Mouse (Mus musculus) megakaryocyte, embryonic 14.5 days (primary cell): ENCODE results near the gene Proca1. TPM values are rescaled to one million over a fixed set of nuclear protein-coding genes. Genes with fewer than 3 reads are reported as not detected.
A peak's percentile ranks its signal among the peaks of the same experiment; 100 is the strongest.

Source experiments
- H3K27me3 ChIP-seq: replicated peaks from 2 replicates; pipeline ENCODE3; 2012; ENCODE audit warnings: inconsistent platforms
- H3K36me3 ChIP-seq: replicated peaks from 2 replicates; pipeline ENCODE3; 2012; ENCODE audit warnings: low read length, inconsistent platforms, mixed read lengths
- H3K4me1 ChIP-seq: 2 replicates; pipeline ENCODE4 v1.6.1; 2012; ENCODE audit warnings: inconsistent platforms
- H3K4me3 ChIP-seq: replicated peaks from 2 replicates; pipeline ENCODE3; 2012; ENCODE audit warnings: moderate library complexity, mild to moderate bottlenecking, inconsistent platforms
- H3K9me3 ChIP-seq: 2 replicates; pipeline ENCODE4 v1.6.1; 2012; ENCODE audit warnings: inconsistent platforms
- FLI1 ChIP-seq: IDR thresholded peaks from 2 replicates; pipeline ENCODE4 v1.6.1; 2012; ENCODE audit warnings: low read length, inconsistent platforms, mixed read lengths
- GATA1 ChIP-seq: IDR thresholded peaks from 3 replicates; pipeline ENCODE4 v1.6.1; 2012; ENCODE audit warnings: mixed read lengths, low read length, inconsistent platforms, borderline replicate concordance
- polyA plus RNA-seq: library from polyadenylated mRNA; stranded (reverse); fragments of >175 nt; gene quantifications from 2 replicates; pipeline ENCODE4 v1.2.3, GENCODE M21; 2012; ENCODE audit warnings: low replicate concordance; ENCODE audit not compliant: insufficient read depth

Gene Proca1
- polyA plus RNA-seq, 1 experiment, result 0.22 TPM

DNA sequence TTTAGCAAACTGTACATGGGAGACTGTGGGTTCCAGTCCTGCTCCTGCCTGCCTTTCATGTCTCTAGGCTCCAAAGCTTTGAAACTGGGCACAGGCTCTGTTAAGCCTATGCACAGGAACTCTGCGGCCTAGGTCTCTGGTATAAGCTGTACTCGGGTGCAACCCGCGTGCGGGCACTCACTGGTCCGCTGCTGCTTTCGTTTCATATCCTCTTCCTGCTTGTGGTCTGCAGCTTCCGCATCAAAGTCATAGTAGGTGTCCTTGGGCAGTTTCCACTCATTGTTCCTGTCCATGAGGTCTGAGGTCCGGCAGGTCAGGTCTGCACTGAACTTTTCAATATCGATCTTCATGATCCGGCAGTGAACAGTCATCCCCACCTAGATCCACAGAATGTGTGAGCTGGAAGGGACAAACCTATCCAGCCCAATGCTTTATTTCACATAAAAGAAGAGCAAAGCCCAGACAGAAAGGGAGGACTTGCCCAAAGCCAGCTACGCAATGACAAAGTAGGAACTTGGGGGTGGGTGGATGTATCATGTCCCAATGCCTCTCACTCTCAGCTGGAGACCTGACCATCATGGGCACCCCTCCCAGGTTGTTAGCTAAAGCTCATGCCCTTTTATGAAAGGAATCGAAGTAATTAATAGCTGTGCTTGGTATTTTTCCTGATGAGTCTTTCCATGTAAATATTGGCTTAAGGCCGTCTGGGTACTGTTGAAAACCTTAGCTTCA lies 20.1 kb downstream of the Proca1 start:
- no peaks in the 10 kb centered on the region for H3K9me3 ChIP-seq
- no peak for TF ChIP-seq FLI1
- TF ChIP-seq GATA1, result no peak
- H3K27me3 ChIP-seq, result no peaks in the 10 kb centered on the region
- H3K36me3 ChIP-seq, result peaks cover 100% of the 10 kb centered on the region
- H3K4me3 ChIP-seq, result peak overlapping the region; percentile 11
- peaks cover 18% of the 10 kb centered on the region for H3K4me1 ChIP-seq

DNA sequence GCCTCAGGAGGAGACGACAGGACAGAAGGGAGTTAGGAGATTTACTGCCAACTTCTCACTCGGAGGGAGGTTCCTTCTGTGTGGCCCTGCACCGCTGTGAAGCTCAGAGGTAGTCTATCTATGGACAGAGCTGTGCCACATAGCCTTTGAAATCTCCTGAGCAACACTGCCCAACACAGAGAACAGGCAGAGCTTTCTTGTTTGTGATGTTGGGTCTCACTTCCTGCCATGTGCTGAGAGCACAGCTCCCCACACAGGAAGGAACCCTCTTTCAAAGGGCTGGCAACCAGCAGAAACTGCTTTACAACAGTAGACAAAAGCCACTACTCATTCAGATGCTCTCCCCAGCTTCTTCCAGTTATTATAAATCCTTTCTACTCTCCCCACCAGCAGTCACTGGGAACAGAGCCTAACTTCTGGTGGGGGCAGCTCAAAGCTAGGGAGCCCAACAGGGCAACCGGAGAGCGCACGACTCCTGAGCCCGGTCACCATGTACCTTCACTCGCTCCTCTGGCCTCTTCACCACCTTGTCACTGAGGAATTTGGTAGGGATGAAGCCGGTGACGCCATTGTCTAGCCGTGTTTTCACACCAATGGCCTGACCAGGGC lies 22.6 kb downstream of the Proca1 start:
- no peak for TF ChIP-seq GATA1
- TF ChIP-seq FLI1, result no peak
- no peaks in the 10 kb centered on the region for H3K9me3 ChIP-seq

GRCm38 (mm10) chr11:78223586-78223985 lies 30.4 kb downstream of the Proca1 start:
- H3K36me3 ChIP-seq, result peaks cover 99% of the 10 kb centered on the region
- no peaks in the 10 kb centered on the region for H3K27me3 ChIP-seq
- H3K4me3 ChIP-seq, result no peak overlapping the region
- no peak for TF ChIP-seq FLI1
- no peak for TF ChIP-seq GATA1
- H3K4me1 ChIP-seq, result no peaks in the 10 kb centered on the region
- no peaks in the 10 kb centered on the region for H3K9me3 ChIP-seq

More for the DNA sequence above, 22.6 kb downstream of the Proca1 start:
- H3K27me3 ChIP-seq, result no peaks in the 10 kb centered on the region
- no peak overlapping the region for H3K4me3 ChIP-seq
- peaks cover 16% of the 10 kb centered on the region for H3K4me1 ChIP-seq
- H3K36me3 ChIP-seq, result peaks cover 100% of the 10 kb centered on the region

DNA sequence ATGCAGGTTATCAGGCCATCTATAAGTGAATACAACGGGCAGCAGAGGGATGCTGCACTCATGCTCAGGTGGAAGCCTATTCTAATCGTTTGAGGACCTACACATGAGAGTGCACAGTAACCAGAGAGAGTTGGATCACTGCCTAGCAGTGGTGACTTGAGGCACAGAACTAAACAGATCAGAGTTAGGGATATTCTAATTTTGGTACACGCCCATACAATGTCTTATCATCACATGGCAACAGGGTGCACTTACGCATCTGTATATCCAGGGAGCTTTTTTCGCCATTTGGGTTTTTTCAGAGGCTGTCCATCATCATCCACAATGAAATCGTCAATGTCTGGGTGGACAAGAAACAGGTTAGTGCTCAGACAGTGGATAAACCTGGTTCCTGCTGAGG lies 38.3 kb downstream of the Proca1 start:
- TF ChIP-seq FLI1 (no peak), GATA1 (no peak)
- peaks cover 5% of the 10 kb centered on the region; the same call in 1 of the 2 replicates for H3K4me1 ChIP-seq
- no peaks in the 10 kb centered on the region for H3K9me3 ChIP-seq
- no peak overlapping the region for H3K4me3 ChIP-seq
- H3K36me3 ChIP-seq, result peaks cover 94% of the 10 kb centered on the region
- no peaks in the 10 kb centered on the region for H3K27me3 ChIP-seq

- Histone ChIP-seq H3K36me3 (peaks cover 54% of the 10 kb centered on the region), H3K9me3 (no peaks in the 10 kb centered on the region), H3K4me1 (peaks cover 47% of the 10 kb centered on the region), H3K27me3 (no peaks in the 10 kb centered on the region), H3K4me3 (no peak overlapping the region)
- TF ChIP-seq FLI1, result no peak
- no peak for TF ChIP-seq GATA1
Measured at GRCm38 (mm10) chr11:78240193-78240857, 47.1 kb downstream of the Proca1 start.

- TF ChIP-seq FLI1 (no peak), GATA1 (no peak)
- no peaks in the 10 kb centered on the region for H3K9me3 ChIP-seq
- peaks cover 70% of the 10 kb centered on the region for H3K4me1 ChIP-seq
- H3K36me3 ChIP-seq, result peaks cover 29% of the 10 kb centered on the region
- no peaks in the 10 kb centered on the region for H3K27me3 ChIP-seq
- peak overlapping the region; percentile 99 for H3K4me3 ChIP-seq
Measured at GRCm38 (mm10) chr11:78245261-78245626, 52.1 kb downstream of the Proca1 start.

- Histone ChIP-seq H3K36me3 (peaks cover 27% of the 10 kb centered on the region), H3K9me3 (no peaks in the 10 kb centered on the region), H3K27me3 (no peaks in the 10 kb centered on the region), H3K4me3 (peak within 1 kb of the TSS; percentile 99), H3K4me1 (peaks cover 68% of the 10 kb centered on the region)
- TF ChIP-seq FLI1, result 0 out of 2 replicates have a peak, but pooled peaks have one; percentile 54
- TF ChIP-seq GATA1, result no peak
Measured at GRCm38 (mm10) chr11:78245627-78246317, 52.6 kb downstream of the Proca1 start, which contains the start of the genes Sdf2 and Supt6. Gene Sdf2, plus strand, starts transcription at chr11:78245746. Gene Supt6, minus strand, starts transcription at chr11:78245987.

DNA sequence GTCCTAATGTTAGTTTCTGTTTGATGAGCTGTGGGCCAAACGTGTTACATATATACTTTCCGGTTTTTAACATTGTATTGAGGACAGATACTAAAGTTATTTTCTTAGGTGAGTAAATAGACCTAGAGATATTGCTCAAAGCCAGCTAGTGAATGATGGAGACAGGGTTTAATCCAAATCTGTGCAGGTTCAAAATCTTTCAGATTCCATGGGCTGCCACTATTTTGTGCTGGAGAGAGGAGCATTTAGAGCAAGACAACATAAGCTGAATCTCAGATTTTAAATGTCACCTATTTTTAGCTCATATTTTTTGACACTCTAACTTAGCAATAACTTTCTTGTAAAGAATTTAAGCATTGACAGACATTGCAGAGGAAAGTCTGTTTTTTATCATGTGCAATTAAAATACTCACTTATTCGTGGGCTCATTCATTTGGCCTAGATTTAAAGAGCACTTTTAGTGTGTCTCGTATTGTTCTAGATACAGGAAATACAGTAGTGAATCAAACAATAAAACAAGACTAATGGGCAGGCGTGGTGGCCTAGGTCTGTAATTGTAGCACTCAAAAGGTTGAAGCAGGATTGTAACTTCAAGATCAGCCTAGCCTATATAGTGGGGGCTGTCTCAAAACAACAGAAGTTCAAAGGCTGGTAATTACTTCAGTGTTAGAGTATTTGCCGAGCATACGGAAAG lies 53.3 kb downstream of the Proca1 start:
- H3K4me3 ChIP-seq, result peak overlapping the region; percentile 99
- no peaks in the 10 kb centered on the region for H3K9me3 ChIP-seq
- no peaks in the 10 kb centered on the region for H3K27me3 ChIP-seq
- no peak for TF ChIP-seq FLI1
- TF ChIP-seq GATA1, result no peak
- H3K4me1 ChIP-seq, result peaks cover 70% of the 10 kb centered on the region
- H3K36me3 ChIP-seq, result peaks cover 31% of the 10 kb centered on the region

DNA sequence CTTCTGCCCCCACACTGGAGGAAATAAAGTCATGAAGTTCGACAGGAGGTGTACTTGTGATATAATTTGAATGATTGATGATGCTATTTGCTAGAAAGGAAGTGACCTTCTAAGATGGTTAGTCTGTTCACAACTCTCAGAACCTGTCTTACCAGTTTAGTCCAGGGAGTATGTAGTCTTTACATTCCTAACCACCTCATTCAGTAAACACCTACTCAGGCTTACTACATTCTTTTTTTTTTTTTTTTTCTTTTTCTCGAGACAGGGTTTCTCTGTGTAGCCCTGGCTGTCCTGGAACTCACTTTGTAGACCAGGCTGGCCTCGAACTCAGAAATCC lies 53.8 kb downstream of the Proca1 start:
- H3K27me3 ChIP-seq, result no peaks in the 10 kb centered on the region
- H3K36me3 ChIP-seq, result peaks cover 33% of the 10 kb centered on the region
- TF ChIP-seq FLI1 (no peak), GATA1 (no peak)
- peaks cover 66% of the 10 kb centered on the region for H3K4me1 ChIP-seq
- H3K4me3 ChIP-seq, result peak overlapping the region; percentile 99
- H3K9me3 ChIP-seq, result no peaks in the 10 kb centered on the region
